Comparison of ENCODE assay signal across 1 mouse cellular context in genomic region chr10:80002829-80003228, GRCm38 (mm10).
TF ChIP-seq lines count a peak whose summit lies in the region.

No protein-coding gene starts in this region.

TF ChIP-seq in MEL, 35 proteins besides CTCF, POLR2A, EP300 and RAD21 (continued from another document):
- TF ChIP-seq MAZ (IDR thresholded peaks at IDR 0.05; ENCODE audit: low read depth, low read length) = no peak
- TF ChIP-seq GABPA (IDR thresholded peaks at IDR 0.05; ENCODE audit: low read depth, low read length) = no peak
- no peak for TF ChIP-seq ZKSCAN1 (IDR thresholded peaks at IDR 0.05; ENCODE audit: low read depth, low read length)
- TF ChIP-seq MYB (IDR thresholded peaks at IDR 0.05; ENCODE audit: low read depth, low read length) = no peak
